Mouse (Mus musculus) CH12.LX (cell line): Measurements from ENCODE around the gene Pcgf5. TPM values are rescaled to one million over a fixed set of nuclear protein-coding genes. Genes with fewer than 3 reads are reported as not detected.

Experiments
- DNase-seq: peaks from one replicate; pipeline ENCODE4 v3.0.0-alpha.2; 2013; ENCODE audit errors: extremely low read depth
- H3K27ac ChIP-seq: 2 replicates; pipeline ENCODE4 v1.5.1; 2012; ENCODE audit warnings: low read depth, mild to moderate bottlenecking, control low read depth, moderate library complexity; ENCODE audit not compliant: insufficient read depth
- H3K27me3 ChIP-seq: replicated peaks from 2 replicates; pipeline ENCODE3; 2012; ENCODE audit warnings: inconsistent platforms
- H3K36me3 ChIP-seq, 2 experiments: replicated peaks in 1 of 2; 2 replicates each; pipeline versions ENCODE3 to v1.6.1; 2012; ENCODE audit warnings: inconsistent platforms in 1 of 2, low read length in 1 of 2, mild to moderate bottlenecking in 1 of 2, mixed read lengths in 1 of 2, moderate library complexity in 1 of 2; ENCODE audit not compliant: control insufficient read depth in 1 of 2, insufficient read depth in 1 of 2
- H3K4me1 ChIP-seq, 2 experiments: 2 replicates each; pipeline ENCODE4 v1.6.1; 2012; ENCODE audit warnings: inconsistent platforms in 1 of 2, moderate library complexity in 1 of 2; ENCODE audit not compliant: insufficient read depth in 2 of 2, control insufficient read depth in 1 of 2
- H3K4me2 ChIP-seq: 2 replicates; pipeline ENCODE4 v1.6.1; 2012; ENCODE audit warnings: low read depth, mild to moderate bottlenecking, control low read depth; ENCODE audit not compliant: poor library complexity, insufficient read depth, severe bottlenecking
- H3K4me3 ChIP-seq, 3 experiments: fragments of 150-350 bp in 1 of 3; sonication (generic) in 1 of 3; replicated peaks in 1 of 3; 2 replicates each; pipeline versions ENCODE3 to v1.5.1; 2011 to 2012; ENCODE audit warnings: low read depth in 2 of 3, low read length in 2 of 3, mild to moderate bottlenecking in 2 of 3, moderate library complexity in 2 of 3, control low read depth in 1 of 3, improper control_type of control experiment in 1 of 3, inconsistent platforms in 1 of 3, mixed read lengths in 1 of 3; ENCODE audit not compliant: poor library complexity in 1 of 3
- H3K79me2 ChIP-seq: replicated peaks from 2 replicates; pipeline ENCODE4 v1.6.1; 2012; ENCODE audit warnings: mild to moderate bottlenecking, moderate library complexity; ENCODE audit not compliant: control insufficient read depth, poor library complexity, insufficient read depth, severe bottlenecking; ENCODE audit errors: extremely low read depth
- H3K9ac ChIP-seq: 2 replicates; pipeline ENCODE4 v1.6.1; 2012; ENCODE audit warnings: low read depth, mild to moderate bottlenecking, control low read depth, moderate library complexity; ENCODE audit not compliant: insufficient read depth
- H3K9me3 ChIP-seq: replicated peaks from 2 replicates; pipeline ENCODE3; 2012; ENCODE audit warnings: low read length, inconsistent platforms, mixed read lengths
- BHLHE40 ChIP-seq: IDR thresholded peaks from 2 replicates; pipeline ENCODE4 v1.6.1; 2011; ENCODE audit warnings: mild to moderate bottlenecking, low read depth, low read length, improper control_type of control experiment
- CTCF ChIP-seq, 2 experiments: IDR thresholded peaks in 1 of 2; conservative IDR thresholded peaks in 1 of 2; 2 replicates each; pipeline ENCODE4 v1.5.1; 2011 to 2012; ENCODE audit warnings: low read depth in 2 of 2, low read length in 2 of 2, improper control_type of control experiment in 1 of 2, inconsistent platforms in 1 of 2, mild to moderate bottlenecking in 1 of 2, moderate library complexity in 1 of 2
- E2F4 ChIP-seq: IDR thresholded peaks from 2 replicates; pipeline ENCODE4 v1.6.1; 2011; ENCODE audit warnings: low read depth, low read length, improper control_type of control experiment; ENCODE audit not compliant: insufficient replicate concordance
- ELF1 ChIP-seq: IDR thresholded peaks from 2 replicates; pipeline ENCODE4 v1.6.1; 2014; ENCODE audit warnings: low read depth, mild to moderate bottlenecking, inconsistent platforms, low read length, improper control_type of control experiment
- ETS1 ChIP-seq: conservative IDR thresholded peaks from 2 replicates; pipeline ENCODE4 v1.6.1; 2012; ENCODE audit warnings: low read depth, mild to moderate bottlenecking, inconsistent platforms, low read length, improper control_type of control experiment, moderate library complexity
- GABPA ChIP-seq: IDR thresholded peaks from 2 replicates; pipeline ENCODE4 v1.6.1; 2012; ENCODE audit warnings: low read depth, low read length, improper control_type of control experiment, inconsistent platforms; ENCODE audit not compliant: insufficient replicate concordance
- HCFC1 ChIP-seq: IDR thresholded peaks from 2 replicates; pipeline ENCODE4 v1.6.1; 2012; ENCODE audit warnings: low read depth, mild to moderate bottlenecking, inconsistent platforms, low read length, improper control_type of control experiment
- JUN ChIP-seq: IDR thresholded peaks from 2 replicates; pipeline ENCODE4 v1.6.1; 2011; ENCODE audit warnings: low read depth, mild to moderate bottlenecking, low read length, improper control_type of control experiment, moderate library complexity; ENCODE audit not compliant: insufficient read depth
- JUND ChIP-seq: conservative IDR thresholded peaks from 2 replicates; pipeline ENCODE4 v1.6.1; 2011; ENCODE audit warnings: low read depth, low read length, improper control_type of control experiment
- KAT2A ChIP-seq: IDR thresholded peaks from 2 replicates; pipeline ENCODE4 v1.6.1; 2012; ENCODE audit warnings: low read length, improper control_type of control experiment, inconsistent platforms; ENCODE audit not compliant: insufficient replicate concordance
- MAZ ChIP-seq: IDR thresholded peaks from 2 replicates; pipeline ENCODE4 v1.6.1; 2012; ENCODE audit warnings: low read depth, mild to moderate bottlenecking, inconsistent platforms, low read length, improper control_type of control experiment, moderate library complexity
- MEF2A ChIP-seq: IDR thresholded peaks from 2 replicates; pipeline ENCODE4 v1.6.1; 2014; ENCODE audit warnings: low read depth, mild to moderate bottlenecking, inconsistent platforms, low read length, improper control_type of control experiment, borderline replicate concordance
- MXI1 ChIP-seq: IDR thresholded peaks from 2 replicates; pipeline ENCODE4 v1.6.1; 2011; ENCODE audit warnings: mild to moderate bottlenecking, low read depth, low read length, improper control_type of control experiment
- NELFE ChIP-seq: IDR thresholded peaks from 2 replicates; pipeline ENCODE4 v1.6.1; 2011; ENCODE audit warnings: low read depth, low read length, improper control_type of control experiment
- PAX5 ChIP-seq: IDR thresholded peaks from 2 replicates; pipeline ENCODE4 v1.6.1; 2012; ENCODE audit warnings: low read length, inconsistent platforms, mixed read lengths
- POLR2A ChIP-seq: IDR thresholded peaks from 2 replicates; pipeline ENCODE4 v1.6.1; 2011; ENCODE audit warnings: low read depth, mild to moderate bottlenecking, improper control_type of control experiment, low read length
- SIN3A ChIP-seq: IDR thresholded peaks from 2 replicates; pipeline ENCODE4 v1.6.1; 2012; ENCODE audit warnings: low read length, improper control_type of control experiment, inconsistent platforms
- SMC3 ChIP-seq: IDR thresholded peaks from 2 replicates; pipeline ENCODE4 v1.6.1; 2011; ENCODE audit warnings: low read depth, low read length, improper control_type of control experiment
- TBP ChIP-seq: conservative IDR thresholded peaks from 2 replicates; pipeline ENCODE4 v1.6.1; 2011; ENCODE audit warnings: low read depth, low read length, improper control_type of control experiment
- TCF12 ChIP-seq: IDR thresholded peaks from 2 replicates; pipeline ENCODE4 v1.6.1; 2014; ENCODE audit warnings: low read depth, mild to moderate bottlenecking, inconsistent platforms, low read length, improper control_type of control experiment
- ZC3H11A ChIP-seq: IDR thresholded peaks from 2 replicates; pipeline ENCODE4 v1.6.1; 2012; ENCODE audit warnings: low read depth, mild to moderate bottlenecking, inconsistent platforms, low read length, improper control_type of control experiment
- ZNF384 ChIP-seq: IDR thresholded peaks from 2 replicates; pipeline ENCODE4 v1.6.1; 2012; ENCODE audit warnings: low read depth, low read length, improper control_type of control experiment, inconsistent platforms
- dilution Hi-C: fragments of 300-500 bp; cut with MboI; formaldehyde crosslinking; loops from 2 replicates; pipeline ENCODE4 v1.14.3; 2020; ENCODE audit warnings: low sequenced_read_pairs; ENCODE audit not compliant: extremely low pct_unique_long_range_greater_than_20kb, extremely low pct_ligation_motif_present
- in situ Hi-C: fragments of 300-500 bp; cut with MboI; formaldehyde crosslinking; loops from 3 replicates; pipeline ENCODE4 v1.14.3; 2019; ENCODE audit warnings: low sequenced_read_pairs, low pct_ligation_motif_present, low pct_unique_long_range_greater_than_20kb, mixed read lengths
- polyA plus RNA-seq: library from polyadenylated mRNA; unstranded; fragments of >175 nt; gene quantifications from 2 replicates; pipeline ENCODE4 v1.2.1, GENCODE M21; 2012; ENCODE audit warnings: low read depth; ENCODE audit not compliant: insufficient read length
- total RNA-seq, 2 experiments: library from RNA; depleted of rRNA; stranded (reverse); fragments of 300-350 nt in 1 of 2; fragments of >200 nt in 1 of 2; gene quantifications; 2 replicates each; pipeline ENCODE4 v1.2.3; 2012 to 2014

Gene Pcgf5
- total and polyA plus RNA-seq, 3 experiments: 17.4 to 28.9 (median 20.6) TPM

DNA sequence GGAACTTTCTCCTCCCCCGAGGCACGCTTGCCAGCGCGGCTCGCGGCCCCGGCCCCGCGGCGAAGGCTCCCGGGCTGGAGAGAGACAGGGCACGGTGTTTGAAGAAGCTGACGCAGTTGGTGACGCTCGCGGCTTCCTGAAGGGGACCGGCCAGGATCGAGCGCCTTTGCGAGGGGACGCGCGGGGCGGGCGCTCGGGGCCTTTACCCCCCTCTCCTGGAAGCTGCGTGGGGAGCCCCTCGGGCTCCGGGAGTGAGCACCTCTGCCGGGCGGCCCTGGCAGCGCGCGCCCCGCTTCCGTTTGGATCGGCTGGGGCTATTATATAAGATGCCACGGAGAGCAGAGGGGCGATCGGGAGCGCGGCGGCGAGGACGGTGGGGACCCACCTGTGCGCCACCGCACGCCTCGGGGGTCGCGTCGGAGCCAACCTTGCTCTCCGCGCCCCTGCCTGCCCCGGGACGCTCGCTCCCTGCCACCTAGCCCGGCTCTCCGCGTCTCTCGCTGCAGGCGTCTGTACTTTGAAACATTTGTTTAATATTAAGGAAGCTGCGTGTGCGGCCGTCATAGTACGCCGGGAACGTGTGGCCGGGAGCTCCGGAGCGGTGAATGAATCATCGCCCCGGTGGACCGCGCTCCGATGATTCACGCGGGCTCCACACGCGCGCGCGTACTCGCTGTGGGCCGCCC lies 835 bp downstream of the Pcgf5 start:
- peaks cover 2 to 3% of the 10 kb centered on the region in 2 experiments; a peak in 2 of 4 replicates for H3K4me1 ChIP-seq
- peak overlapping the region; percentile 34 to 67 (median 66) for H3K4me3 ChIP-seq
- H3K36me3 ChIP-seq: no peaks in the 10 kb centered on the region
- H3K27me3 ChIP-seq: peaks cover 21% of the 10 kb centered on the region
- H3K79me2 ChIP-seq: 0 out of 2 replicates have a peak, but pooled peaks cover 3% of the 10 kb centered on the region
- peak; percentile 43 for DNase-seq
- TF ChIP-seq BHLHE40: no peak
- TF ChIP-seq JUND: no peak
- TF ChIP-seq POLR2A: 0 out of 2 replicates have a peak, but pooled peaks have one; percentile 17
- TF ChIP-seq MAZ: 0 out of 2 replicates have a peak, but pooled peaks have one; percentile 5
- 0 out of 2 replicates have a peak, but pooled peaks have one; percentile 17 for TF ChIP-seq MXI1
- TF ChIP-seq ETS1: no peak
- TF ChIP-seq SIN3A: 0 out of 2 replicates have a peak, but pooled peaks have one; percentile 6
- TF ChIP-seq PAX5: no peak
- TF ChIP-seq CTCF (conservative IDR thresholded peaks at IDR 0.05 in 1 of 2, IDR thresholded peaks at IDR 0.05 in 1 of 2; ENCODE audit: low read depth in 2 of 2, low read length in 2 of 2): 0 out of 4 replicates have a peak, but pooled peaks of 1 of the 2 experiments have one; percentile 0
- TF ChIP-seq HCFC1: no peak
- H3K4me2 ChIP-seq: peak overlapping the region; percentile 70
- H3K27ac ChIP-seq: 0 out of 2 replicates have a peak overlapping the region, but pooled peaks have one; percentile 6
- dilution Hi-C loops: no loop called here
- H3K9ac ChIP-seq: peak overlapping the region; percentile 70
- no peaks in the 10 kb centered on the region for H3K9me3 ChIP-seq
- in situ Hi-C loops: no loop called here

DNA sequence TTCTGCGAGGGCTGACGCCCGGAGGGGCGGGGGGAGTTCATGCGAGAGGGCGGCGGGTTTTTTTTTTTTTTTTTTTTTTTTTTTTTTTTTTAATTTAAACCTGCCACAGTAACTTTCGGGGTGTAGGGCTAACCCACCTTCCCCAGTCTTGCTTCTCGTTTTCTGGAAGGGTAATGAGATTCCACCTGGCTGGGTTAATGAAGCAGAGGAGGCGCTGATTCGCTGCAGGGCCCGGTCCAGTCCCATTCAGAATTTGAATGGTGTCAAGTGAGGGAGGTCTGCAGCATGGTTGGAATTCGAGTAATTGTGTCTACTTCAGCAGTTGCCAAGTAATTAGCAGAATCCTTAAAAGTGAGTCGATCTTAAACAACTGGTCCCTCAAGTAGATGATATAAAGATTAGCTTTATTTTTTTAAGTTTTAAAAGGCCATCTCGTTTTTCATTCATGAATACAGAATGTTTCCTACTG lies 1.4 kb downstream of the Pcgf5 start:
- peak; percentile 10 for DNase-seq
- in situ Hi-C loops: no loop called here
- H3K36me3 ChIP-seq: no peaks in the 10 kb centered on the region
- dilution Hi-C loops: no loop called here
- peaks cover 21% of the 10 kb centered on the region for H3K27me3 ChIP-seq
- peaks cover 3% of the 10 kb centered on the region; the same call in 1 of the 2 replicates for H3K79me2 ChIP-seq
- H3K9ac ChIP-seq: peak overlapping the region; percentile 70; the same call in 1 of the 2 replicates
- H3K4me2 ChIP-seq: peak overlapping the region; percentile 70
- H3K27ac ChIP-seq: 0 out of 2 replicates have a peak overlapping the region, but pooled peaks have one; percentile 6
- H3K4me1 ChIP-seq: peaks cover 2 to 3% of the 10 kb centered on the region in 2 experiments; a peak in 2 of 4 replicates
- no peaks in the 10 kb centered on the region for H3K9me3 ChIP-seq
- H3K4me3 ChIP-seq: peak overlapping the region; percentile 34 to 67 (median 66)
- TF ChIP-seq SMC3 (no peak), ZNF384 (peak; percentile 94)

DNA sequence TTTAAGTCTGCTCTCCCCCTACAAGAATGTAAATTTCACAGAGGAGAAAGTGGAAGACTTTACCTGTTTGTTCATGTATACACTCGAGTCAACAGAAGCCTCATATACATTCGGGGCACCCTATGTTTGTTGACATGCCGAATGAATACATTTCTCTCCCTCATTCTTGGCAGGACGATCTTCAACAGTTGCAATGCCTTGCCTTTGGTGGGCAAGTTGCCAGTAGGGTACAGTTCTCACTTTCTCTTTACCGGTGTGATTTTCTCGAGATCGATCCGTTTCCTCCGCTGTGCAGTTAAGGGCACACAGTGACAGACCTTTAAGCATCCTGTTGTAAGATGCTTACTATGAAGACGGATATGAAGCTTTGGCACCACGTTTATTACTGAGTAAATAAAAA lies 2.1 kb downstream of the Pcgf5 start:
- TF ChIP-seq ZNF384 (no peak), PAX5 (no peak), ELF1 (no peak), CTCF (conservative IDR thresholded peaks at IDR 0.05 in 1 of 2, IDR thresholded peaks at IDR 0.05 in 1 of 2; ENCODE audit: low read depth in 2 of 2, low read length in 2 of 2) (no peak), TCF12 (no peak), JUND (no peak), SMC3 (no peak), SIN3A (no peak), TBP (no peak), KAT2A (no peak), MAZ (no peak), JUN (no peak), ZC3H11A (no peak), NELFE (no peak), MEF2A (no peak), E2F4 (no peak), MXI1 (no peak), GABPA (no peak)
- H3K9ac ChIP-seq: 0 out of 2 replicates have a peak overlapping the region, but pooled peaks have one; percentile 70
- H3K27ac ChIP-seq: no peak overlapping the region
- peaks cover 21% of the 10 kb centered on the region for H3K27me3 ChIP-seq
- H3K4me3 ChIP-seq: peak overlapping the region in 2 of 3 experiments; percentile 10 to 41
- peak overlapping the region; percentile 70 for H3K4me2 ChIP-seq
- H3K79me2 ChIP-seq: peaks cover 3% of the 10 kb centered on the region; the same call in 1 of the 2 replicates
- no peaks in the 10 kb centered on the region for H3K36me3 ChIP-seq
- H3K4me1 ChIP-seq: peaks cover 6% of the 10 kb centered on the region in 2 experiments
- in situ Hi-C loops (no loop called here), dilution Hi-C loops (no loop called here)
- no peaks in the 10 kb centered on the region for H3K9me3 ChIP-seq
- DNase-seq: no peak
